Mouse (Mus musculus): Measurements from ENCODE around the gene Chpf2.

GRCm38 (mm10) chr5:24539571-24540296, 46.8 kb upstream of the Chpf2 start:
- TF ChIP-seq CTCF (IDR thresholded peaks at IDR 0.05; ENCODE audit: extremely low read depth, insufficient read length, insufficient replicate concordance, low read depth, low read length): no peak
- TF ChIP-seq POLR2A (IDR thresholded peaks at IDR 0.05; ENCODE audit: low read depth, low read length): no peak
